Mouse (Mus musculus): ENCODE measurements around the gene Setd5. TPM values are rescaled to one million over a fixed set of nuclear protein-coding genes. Genes with fewer than 3 reads are reported as not detected.

Setd5 gene
- polyA plus RNA-seq, 1 experiment from 2014 or later = 66.3 TPM

DNA sequence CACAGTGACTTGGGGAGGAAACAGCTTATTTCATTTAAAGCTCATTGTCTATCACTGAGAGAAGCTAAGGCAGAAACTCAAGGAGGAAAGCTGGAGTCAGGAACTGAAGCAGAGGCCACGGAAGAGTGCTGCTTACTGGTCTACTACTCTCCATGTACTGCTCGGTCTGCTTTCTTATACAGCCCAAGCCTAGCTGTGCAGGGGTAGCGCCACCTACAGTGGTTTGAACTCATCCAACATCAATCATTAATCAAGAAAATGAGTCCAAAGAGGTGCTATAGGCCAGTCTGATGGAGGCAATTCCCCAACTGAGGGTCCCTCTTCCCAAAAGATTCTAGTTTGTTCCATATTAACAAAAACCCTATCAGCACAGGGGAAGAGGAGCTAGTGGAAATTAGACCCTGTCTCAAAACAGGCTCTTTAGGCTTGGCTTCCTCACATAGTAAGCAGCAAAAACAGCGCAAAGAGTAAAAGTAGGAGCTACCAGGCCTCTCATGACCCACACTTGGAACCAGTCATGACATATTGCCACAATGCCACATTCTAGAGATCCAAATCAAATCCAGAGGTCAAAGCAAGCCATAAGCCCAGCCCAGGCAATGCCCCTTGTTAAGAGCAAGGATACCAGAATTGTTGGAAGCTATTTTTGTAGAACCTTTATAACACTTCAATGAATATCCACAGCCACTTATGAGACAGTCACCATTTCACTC lies 40.5 kb upstream of the Setd5 start:
- WGBS = 65% methylated on average over 4 of the region's 4 CpGs
- ATAC-seq (ENCODE audit: insufficient read depth, low FRiP score) = no peak
- H3K4me1 ChIP-seq (ENCODE audit: control insufficient read depth, insufficient read depth, low read length) = peaks cover 3% of the 10 kb centered on the region
- no peak overlapping the region for H3K4me2 ChIP-seq (ENCODE audit: low read depth, low read length)
- H3K9ac ChIP-seq (ENCODE audit: low read length) = no peak overlapping the region
- H3K9me3 ChIP-seq (replicated peaks; ENCODE audit: control insufficient read depth, low read length) = no peaks in the 10 kb centered on the region
- no peaks in the 10 kb centered on the region for H3K36me3 ChIP-seq (ENCODE audit: control insufficient read depth, insufficient read depth, low read length)
- H3K4me3 ChIP-seq (replicated peaks; ENCODE audit: low read length) = no peak overlapping the region
- H3K27ac ChIP-seq (ENCODE audit: low read length) = no peak overlapping the region
- no peaks in the 10 kb centered on the region for H3K27me3 ChIP-seq (ENCODE audit: control insufficient read depth, insufficient read depth, low read length)

DNA sequence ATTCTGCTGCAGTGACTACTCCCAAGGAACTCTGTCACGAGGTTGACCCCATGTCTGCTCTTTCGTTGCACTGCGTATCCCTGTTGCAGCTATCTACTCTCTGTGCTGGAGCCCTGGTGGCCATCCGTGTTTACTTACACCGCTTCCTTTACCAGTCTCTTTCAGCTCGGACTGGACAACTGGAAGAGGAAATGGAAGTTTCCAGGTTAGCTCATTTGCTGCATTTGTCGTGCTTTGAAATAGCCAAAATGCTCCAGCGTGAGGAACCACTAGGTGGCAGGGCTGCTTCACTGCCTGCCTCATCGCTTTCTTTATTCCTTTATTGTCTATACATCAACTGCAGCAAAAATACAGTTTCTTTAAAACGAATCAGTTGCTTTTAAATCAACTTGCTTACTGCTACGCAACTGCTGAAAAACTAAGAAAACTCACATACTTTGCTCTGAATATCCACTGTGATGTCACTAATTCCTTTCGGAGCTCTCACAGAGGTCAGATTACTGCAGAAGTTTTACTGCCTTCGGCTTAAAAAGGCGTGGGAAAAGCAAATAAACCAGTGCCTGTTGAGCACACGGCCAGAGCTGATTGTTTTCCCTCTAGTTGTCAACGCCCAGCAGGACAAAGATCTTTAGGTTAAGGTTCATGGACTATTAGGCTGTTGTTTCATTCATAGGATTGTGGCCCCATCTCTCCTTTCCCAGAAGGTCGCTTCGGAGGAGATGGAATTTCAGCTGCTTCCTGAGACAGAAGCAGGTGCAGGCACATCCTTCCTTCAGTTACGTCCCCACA lies 39.0 kb upstream of the Setd5 start:
- Histone ChIP-seq H3K4me3 (replicated peaks; ENCODE audit: low read length) (peak overlapping the region; percentile 29), H3K4me2 (ENCODE audit: low read depth, low read length) (peak overlapping the region; percentile 53), H3K27ac (ENCODE audit: low read length) (peak overlapping the region; percentile 91), H3K9ac (ENCODE audit: low read length) (peak overlapping the region; percentile 66), H3K9me3 (replicated peaks; ENCODE audit: control insufficient read depth, low read length) (no peaks in the 10 kb centered on the region), H3K4me1 (ENCODE audit: control insufficient read depth, insufficient read depth, low read length) (peaks cover 3% of the 10 kb centered on the region), H3K27me3 (ENCODE audit: control insufficient read depth, insufficient read depth, low read length) (no peaks in the 10 kb centered on the region), H3K36me3 (ENCODE audit: control insufficient read depth, insufficient read depth, low read length) (no peaks in the 10 kb centered on the region)
- 5% methylated on average over 19 of the region's 19 CpGs for WGBS
- peak; percentile 81 for ATAC-seq (ENCODE audit: insufficient read depth, low FRiP score)

DNA sequence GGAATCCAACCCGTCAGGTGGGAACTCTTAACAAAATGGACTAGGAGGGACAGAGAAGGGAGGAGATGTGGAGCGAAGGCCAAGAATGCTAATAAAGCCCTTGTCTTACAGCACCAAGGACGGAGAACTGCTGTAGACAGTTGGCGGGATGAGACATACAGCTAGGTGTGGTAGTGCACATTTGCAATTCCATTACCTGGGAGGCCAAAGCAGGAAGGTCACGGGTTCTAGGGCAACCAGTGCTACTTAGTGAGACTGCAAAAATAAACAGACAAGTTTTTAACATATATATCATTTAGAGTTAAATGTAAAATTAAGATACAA lies 38.5 kb upstream of the Setd5 start:
- Histone ChIP-seq H3K4me3 (replicated peaks; ENCODE audit: low read length) (peak overlapping the region; percentile 29), H3K27ac (ENCODE audit: low read length) (peak overlapping the region; percentile 91), H3K36me3 (ENCODE audit: control insufficient read depth, insufficient read depth, low read length) (no peaks in the 10 kb centered on the region), H3K4me1 (ENCODE audit: control insufficient read depth, insufficient read depth, low read length) (peaks cover 3% of the 10 kb centered on the region), H3K4me2 (ENCODE audit: low read depth, low read length) (peak overlapping the region; percentile 53), H3K9me3 (replicated peaks; ENCODE audit: control insufficient read depth, low read length) (no peaks in the 10 kb centered on the region), H3K9ac (ENCODE audit: low read length) (no peak overlapping the region; the same call in 1 of the 2 replicates), H3K27me3 (ENCODE audit: control insufficient read depth, insufficient read depth, low read length) (no peaks in the 10 kb centered on the region)
- peak; percentile 38; the same call in 1 of the 2 replicates for ATAC-seq (ENCODE audit: insufficient read depth, low FRiP score)
- 31% methylated on average over 5 of the region's 5 CpGs for WGBS

DNA sequence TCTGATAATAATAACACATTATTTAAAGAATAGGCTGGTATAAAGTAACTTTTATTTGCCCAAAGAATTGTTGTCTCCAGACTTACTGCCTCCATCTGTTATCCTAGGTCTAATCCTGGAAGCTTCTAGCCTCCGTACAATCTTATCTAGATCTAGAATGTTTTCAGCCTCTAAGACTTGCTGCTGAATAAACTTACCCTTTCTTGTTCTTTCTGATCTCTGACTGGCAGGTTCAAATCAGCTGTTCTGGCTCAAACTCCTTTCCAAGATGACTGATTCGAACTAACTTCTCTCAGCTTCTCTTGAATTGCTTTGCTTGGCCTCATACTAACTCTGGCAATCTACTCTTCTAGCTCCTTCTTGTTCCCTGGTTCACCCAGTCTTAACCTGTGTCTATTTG lies 36.8 kb upstream of the Setd5 start:
- Histone ChIP-seq H3K9me3 (replicated peaks; ENCODE audit: control insufficient read depth, low read length) (no peaks in the 10 kb centered on the region), H3K27me3 (ENCODE audit: control insufficient read depth, insufficient read depth, low read length) (no peaks in the 10 kb centered on the region), H3K36me3 (ENCODE audit: control insufficient read depth, insufficient read depth, low read length) (no peaks in the 10 kb centered on the region), H3K4me1 (ENCODE audit: control insufficient read depth, insufficient read depth, low read length) (peaks cover 3% of the 10 kb centered on the region), H3K27ac (ENCODE audit: low read length) (no peak overlapping the region), H3K4me3 (replicated peaks; ENCODE audit: low read length) (no peak overlapping the region), H3K4me2 (ENCODE audit: low read depth, low read length) (no peak overlapping the region), H3K9ac (ENCODE audit: low read length) (no peak overlapping the region)
- WGBS = 72% methylated on average over 2 of the region's 2 CpGs
- ATAC-seq (ENCODE audit: insufficient read depth, low FRiP score) = no peak

DNA sequence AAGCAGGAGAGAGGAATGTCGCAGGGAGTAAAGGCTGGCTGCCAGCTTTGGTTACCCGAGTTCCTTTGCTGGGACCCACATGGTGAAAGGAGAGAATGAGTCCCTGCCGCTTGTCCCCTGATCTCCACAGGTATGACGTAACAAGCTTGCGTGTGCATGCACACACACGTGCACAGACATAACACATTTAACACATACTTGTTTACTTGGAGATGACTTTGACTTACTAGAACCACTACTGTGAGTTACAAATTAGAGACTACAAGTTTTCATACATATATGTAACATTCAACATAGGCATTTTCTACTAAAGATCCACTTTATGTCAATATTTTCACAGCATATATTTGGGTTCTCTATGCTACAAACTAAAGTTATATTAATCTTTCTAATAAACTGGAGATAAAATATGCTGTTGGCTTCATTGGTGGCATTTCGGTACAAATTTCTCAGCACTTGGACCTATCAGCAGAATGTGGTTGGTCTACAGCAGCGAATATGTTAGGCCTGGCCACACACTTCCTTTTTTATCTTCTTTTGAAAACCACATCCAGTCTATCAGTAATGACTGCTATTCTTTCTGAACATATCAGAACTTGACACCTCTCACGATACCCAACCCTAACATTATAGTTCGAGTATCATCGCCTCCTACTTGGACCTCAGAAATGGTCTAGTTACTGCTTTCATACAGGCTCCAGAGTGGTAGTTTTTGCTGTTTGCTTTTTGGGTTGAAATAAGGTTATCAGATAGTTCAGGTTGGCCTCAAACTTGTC lies 35.8 kb upstream of the Setd5 start:
- H3K36me3 ChIP-seq (ENCODE audit: control insufficient read depth, insufficient read depth, low read length) = no peaks in the 10 kb centered on the region
- H3K9me3 ChIP-seq (replicated peaks; ENCODE audit: control insufficient read depth, low read length) = no peaks in the 10 kb centered on the region
- WGBS = 82% methylated on average over 11 of the region's 11 CpGs
- H3K4me3 ChIP-seq (replicated peaks; ENCODE audit: low read length) = no peak overlapping the region
- H3K4me2 ChIP-seq (ENCODE audit: low read depth, low read length) = no peak overlapping the region
- H3K27me3 ChIP-seq (ENCODE audit: control insufficient read depth, insufficient read depth, low read length) = no peaks in the 10 kb centered on the region
- no peak for ATAC-seq (ENCODE audit: insufficient read depth, low FRiP score)
- no peak overlapping the region for H3K27ac ChIP-seq (ENCODE audit: low read length)
- peaks cover 3% of the 10 kb centered on the region for H3K4me1 ChIP-seq (ENCODE audit: control insufficient read depth, insufficient read depth, low read length)
- no peak overlapping the region for H3K9ac ChIP-seq (ENCODE audit: low read length)

DNA sequence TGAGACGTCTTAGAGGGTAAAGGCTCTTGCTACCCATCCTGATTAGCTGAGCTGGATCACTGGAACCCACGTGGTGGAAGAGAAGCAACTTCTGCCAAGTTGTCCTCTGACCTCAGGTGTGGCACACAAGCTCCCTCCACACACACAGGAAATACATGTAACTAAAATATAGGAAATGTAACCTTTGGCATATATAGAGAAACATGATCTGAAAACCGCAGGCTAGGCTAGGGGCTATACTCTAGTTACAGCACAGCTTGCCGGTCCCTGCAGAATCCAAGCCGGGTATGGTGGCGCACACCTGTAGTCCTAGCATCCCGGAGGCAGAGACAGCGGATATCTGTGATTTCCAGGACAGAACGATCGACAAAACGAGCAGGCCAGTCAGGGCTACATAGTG lies 31.6 kb upstream of the Setd5 start:
- Histone ChIP-seq H3K36me3 (ENCODE audit: control insufficient read depth, insufficient read depth, low read length) (peaks cover 11% of the 10 kb centered on the region; the same call in 1 of the 2 replicates), H3K9ac (ENCODE audit: low read length) (peak overlapping the region; percentile 83), H3K27me3 (ENCODE audit: control insufficient read depth, insufficient read depth, low read length) (no peaks in the 10 kb centered on the region), H3K4me2 (ENCODE audit: low read depth, low read length) (peak overlapping the region; percentile 69), H3K27ac (ENCODE audit: low read length) (peak overlapping the region; percentile 96), H3K4me1 (ENCODE audit: control insufficient read depth, insufficient read depth, low read length) (peaks cover 8% of the 10 kb centered on the region; the same call in 1 of the 2 replicates), H3K9me3 (replicated peaks; ENCODE audit: control insufficient read depth, low read length) (no peaks in the 10 kb centered on the region), H3K4me3 (replicated peaks; ENCODE audit: low read length) (peak overlapping the region; percentile 65)
- under 1% methylated on average over 11 of the region's 11 CpGs for WGBS
- peak; percentile 22; the same call in 1 of the 2 replicates for ATAC-seq (ENCODE audit: insufficient read depth, low FRiP score)

- no peaks in the 10 kb centered on the region for H3K27me3 ChIP-seq (ENCODE audit: control insufficient read depth, insufficient read depth, low read length)
- no peaks in the 10 kb centered on the region for H3K9me3 ChIP-seq (replicated peaks; ENCODE audit: control insufficient read depth, low read length)
- H3K9ac ChIP-seq (ENCODE audit: low read length) = peak within 1 kb of the TSS; percentile 83
- under 1% methylated on average over 59 of the region's 59 CpGs for WGBS
- peak; percentile 100 for ATAC-seq (ENCODE audit: insufficient read depth, low FRiP score)
- H3K27ac ChIP-seq (ENCODE audit: low read length) = peak within 1 kb of the TSS; percentile 96
- peaks cover 11% of the 10 kb centered on the region; the same call in 1 of the 2 replicates for H3K36me3 ChIP-seq (ENCODE audit: control insufficient read depth, insufficient read depth, low read length)
- peak within 1 kb of the TSS; percentile 78 for H3K4me2 ChIP-seq (ENCODE audit: low read depth, low read length)
- peaks cover 8% of the 10 kb centered on the region; the same call in 1 of the 2 replicates for H3K4me1 ChIP-seq (ENCODE audit: control insufficient read depth, insufficient read depth, low read length)
- peak within 1 kb of the TSS; percentile 65 for H3K4me3 ChIP-seq (replicated peaks; ENCODE audit: low read length)
Measured at GRCm38 (mm10) chr6:113046041-113046975, 30.9 kb upstream of the Setd5 start, which contains the start of gene Thumpd3. Gene Thumpd3 (plus strand): TSS chr6:113046225.

GRCm38 (mm10) chr6:113047016-113047746 lies 30.0 kb upstream of the Setd5 start:
- Histone ChIP-seq H3K9me3 (replicated peaks; ENCODE audit: control insufficient read depth, low read length) (no peaks in the 10 kb centered on the region), H3K27ac (ENCODE audit: low read length) (peak overlapping the region; percentile 95), H3K36me3 (ENCODE audit: control insufficient read depth, insufficient read depth, low read length) (peaks cover 15% of the 10 kb centered on the region; the same call in 1 of the 2 replicates), H3K9ac (ENCODE audit: low read length) (peak overlapping the region; percentile 83), H3K4me1 (ENCODE audit: control insufficient read depth, insufficient read depth, low read length) (peaks cover 8% of the 10 kb centered on the region; the same call in 1 of the 2 replicates), H3K4me3 (replicated peaks; ENCODE audit: low read length) (peak overlapping the region; percentile 65), H3K4me2 (ENCODE audit: low read depth, low read length) (peak overlapping the region; percentile 78), H3K27me3 (ENCODE audit: control insufficient read depth, insufficient read depth, low read length) (no peaks in the 10 kb centered on the region)
- no peak for ATAC-seq (ENCODE audit: insufficient read depth, low FRiP score)
- 53% methylated on average over 15 of the region's 15 CpGs for WGBS
